Comparison of ENCODE assay signal across 8 mouse cellular contexts in genomic region chr11:58847636-58848035, GRCm38 (mm10). TPM values are rescaled to one million over a fixed set of nuclear protein-coding genes. Genes with fewer than 3 reads are reported as not detected.
DNase-seq lines count a peak whose midpoint lies in the region; ATAC-seq and TF ChIP-seq lines count a peak whose summit lies in the region.

No protein-coding gene starts in this region.

- H3K4me1 ChIP-seq in spleen, adult 2 months (ENCODE audit: control insufficient read depth, insufficient read depth, insufficient read length), result no peaks in the 10 kb centered on the region; the same call in none of the 2 replicates
- H3K4me1 ChIP-seq in liver, embryonic 11.5 days (replicated peaks; ENCODE audit: control insufficient read depth, insufficient read depth, low read length), result peaks cover 5% of the 10 kb centered on the region

- peak overlapping the region; percentile 72 for H3K4me3 ChIP-seq in spleen, adult 2 months (ENCODE audit: extremely low read depth, insufficient read depth, insufficient read length)
- peak overlapping the region; percentile 82 for H3K4me3 ChIP-seq in liver, embryonic 11.5 days (ENCODE audit: low read depth, low read length)

- no peak for TF ChIP-seq POLR2A in spleen, adult 2 months (IDR thresholded peaks at IDR 0.05; ENCODE audit: low read depth, low read length)

- peak overlapping the region; percentile 88 for H3K4me2 ChIP-seq in liver, embryonic 11.5 days

- no peaks in the 10 kb centered on the region for H3K27me3 ChIP-seq in spleen, adult 2 months (ENCODE audit: control insufficient read depth, insufficient read depth, low read length)
- H3K27me3 ChIP-seq in liver, embryonic 11.5 days (replicated peaks; ENCODE audit: control insufficient read depth, insufficient read depth, low read length), result no peaks in the 10 kb centered on the region

- H3K36me3 ChIP-seq in spleen, adult 2 months (ENCODE audit: control insufficient read depth, insufficient read depth, low read length), result peaks cover 6% of the 10 kb centered on the region; the same call in 1 of the 2 replicates
- peaks cover 6% of the 10 kb centered on the region; the same call in 1 of the 2 replicates for H3K36me3 ChIP-seq in liver, embryonic 11.5 days (ENCODE audit: control insufficient read depth, insufficient read depth, low read length)

- peak overlapping the region; percentile 83 for H3K9ac ChIP-seq in liver, embryonic 11.5 days (ENCODE audit: low read depth, low read length)

- no peak overlapping the region for H3K27ac ChIP-seq in spleen, adult 2 months (ENCODE audit: insufficient read depth, low read length)
- no peak overlapping the region for H3K27ac ChIP-seq in liver, embryonic 11.5 days (ENCODE audit: low read depth, low read length)

- ATAC-seq in cerebellum, adult (ENCODE audit: insufficient number of reproducible peaks, low FRiP score, low TSS enrichment), result 0 out of 2 replicates have a peak, but pooled peaks have one; percentile 7
- ATAC-seq in liver, embryonic 11.5 days (replicated peaks; ENCODE audit: low FRiP score), result no peak; the same call in 1 of the 2 replicates

- H3K9me3 ChIP-seq in liver, embryonic 11.5 days (ENCODE audit: control insufficient read depth, low read length), result no peaks in the 10 kb centered on the region

- 5% methylated on average over 9 of the region's 9 CpGs for WGBS in spleen, adult 2 months
- WGBS in liver, embryonic 11.5 days, result 41% methylated on average over 9 of the region's 9 CpGs

- no peak for TF ChIP-seq CTCF in spleen, adult 2 months (IDR thresholded peaks at IDR 0.05; ENCODE audit: extremely low read depth, insufficient read depth, insufficient read length, insufficient replicate concordance)

- no peak for DNase-seq in cerebellum, adult 18-20 months
- no peak for DNase-seq in spleen, adult 2 months (ENCODE audit: low read depth in 1 of 2, low spot score in 2 of 2)
- DNase-seq in spleen, postnatal 10 days (ENCODE audit: low spot score in 2 of 2), result no peak
- DNase-seq in liver, embryonic 11.5 days (ENCODE audit: low spot score), result no peak
- DNase-seq in thymus, postnatal 14 days, result peak; percentile 50
- DNase-seq in adrenal gland, postnatal 25 days, result no peak
- no peak for DNase-seq in retina, embryonic 14.5 days (ENCODE audit: low spot score)

RNA-seq across cellular contexts. Expression of gene Gm12258, which starts 0.7 kb away (rescaled TPM):
- polyA plus RNA-seq in spleen, adult 2 months (2012; rRNA removed), result 2.6 and 2.9 TPM in 2 replicates
- 4.3 and 5.2 TPM in 2 replicates for polyA plus RNA-seq in liver, embryonic 11.5 days (2014; fragmentation: Nextera tagmentation; extraction: Ambion mirVana)
- total RNA-seq in adrenal gland, postnatal 25 days (2021), result 8.4 and 9.3 TPM in 2 replicates

RNA-seq across cellular contexts. Expression of gene Olfr311, which starts 8.6 kb away (rescaled TPM):
- polyA plus RNA-seq in spleen, adult 2 months (2012; rRNA removed), result not detected in 2 replicates
- not detected in 2 replicates for polyA plus RNA-seq in liver, embryonic 11.5 days (2014; fragmentation: Nextera tagmentation; extraction: Ambion mirVana)
- not detected in 2 replicates for total RNA-seq in adrenal gland, postnatal 25 days (2021)

RNA-seq across cellular contexts. Expression of gene Olfr312, which starts 18.6 kb away (rescaled TPM):
- not detected in 2 replicates for polyA plus RNA-seq in spleen, adult 2 months (2012; rRNA removed)
- polyA plus RNA-seq in liver, embryonic 11.5 days (2014; fragmentation: Nextera tagmentation; extraction: Ambion mirVana), result not detected in 2 replicates
- not detected in 2 replicates for total RNA-seq in adrenal gland, postnatal 25 days (2021)

RNA-seq across cellular contexts. Expression of gene 2810021J22Rik, which starts 19.4 kb away (rescaled TPM):
- 1.7 and 4.0 TPM in 2 replicates for polyA plus RNA-seq in spleen, adult 2 months (2012; rRNA removed)
- 5.0 and 5.6 TPM in 2 replicates for polyA plus RNA-seq in liver, embryonic 11.5 days (2014; fragmentation: Nextera tagmentation; extraction: Ambion mirVana)
- total RNA-seq in adrenal gland, postnatal 25 days (2021), result 8.0 and 8.8 TPM in 2 replicates

RNA-seq across cellular contexts. Expression of gene Olfr313, which starts 32.8 kb away (rescaled TPM):
- not detected in 2 replicates for polyA plus RNA-seq in spleen, adult 2 months (2012; rRNA removed)
- not detected in 2 replicates for polyA plus RNA-seq in liver, embryonic 11.5 days (2014; fragmentation: Nextera tagmentation; extraction: Ambion mirVana)
- not detected in 2 replicates for total RNA-seq in adrenal gland, postnatal 25 days (2021)
